ENCODE assay signal across 24 mouse cellular contexts in genomic region chr7:117491495-117491894, GRCm38 (mm10).
"Had no signal": no experiment of that assay in that cellular context is flagged by ENCODE, and none has a peak within 500 bp of the region (broad histone marks: within the 10 kb centered on the region; RNA-seq: fewer than 3 reads in every experiment).

No protein-coding gene starts in this region.

- H3K27me3 ChIP-seq: limb, embryonic 12.5 days; liver, embryonic 12.5 days; liver, embryonic 15.5 days; lung, embryonic 15.5 days; midbrain, embryonic 12.5 days; midbrain, embryonic 15.5 days; neural tube, embryonic 13.5 days had no signal

- H3K27ac ChIP-seq: left cerebral cortex, adult 2 months; limb, embryonic 12.5 days; liver, embryonic 12.5 days; liver, embryonic 15.5 days; lung, embryonic 15.5 days; midbrain, embryonic 12.5 days; midbrain, embryonic 15.5 days; neural tube, embryonic 13.5 days; stomach, postnatal 0 days had no signal

- H3K4me2 ChIP-seq: limb, embryonic 12.5 days; liver, embryonic 12.5 days; liver, embryonic 15.5 days; lung, embryonic 15.5 days; midbrain, embryonic 12.5 days; midbrain, embryonic 15.5 days; neural tube, embryonic 13.5 days had no signal

- DNase-seq: kidney, adult 18-20 months; kidney, adult 9 months; kidney, postnatal 14 days; kidney, postnatal 4 days; layer of hippocampus, adult 9-11 months; layer of hippocampus, postnatal 36 days; liver; lung, adult 18-20 months; lung, postnatal 10 days; lung, postnatal 36 days; retina, postnatal 1 day; thymus, adult 2 months; thymus, postnatal 14 days; thymus, postnatal 4 days had no signal

- H3K9me3 ChIP-seq: limb, embryonic 12.5 days; liver, embryonic 12.5 days; liver, embryonic 15.5 days; lung, embryonic 15.5 days; midbrain, embryonic 12.5 days; midbrain, embryonic 15.5 days; neural tube, embryonic 13.5 days had no signal

- H3K9ac ChIP-seq: limb, embryonic 12.5 days; liver, embryonic 12.5 days; liver, embryonic 15.5 days; lung, embryonic 15.5 days; midbrain, embryonic 12.5 days; midbrain, embryonic 15.5 days; neural tube, embryonic 13.5 days had no signal

- H3K4me1 ChIP-seq: liver, embryonic 12.5 days; liver, embryonic 15.5 days; midbrain, embryonic 15.5 days; neural tube, embryonic 13.5 days had no signal

- H3K4me3 ChIP-seq: left cerebral cortex, adult 2 months; limb, embryonic 12.5 days; liver, embryonic 12.5 days; liver, embryonic 15.5 days; lung, embryonic 15.5 days; midbrain, embryonic 12.5 days; midbrain, embryonic 15.5 days; myocyte; neural tube, embryonic 13.5 days had no signal

- H3K36me3 ChIP-seq: limb, embryonic 12.5 days; liver, embryonic 12.5 days; liver, embryonic 15.5 days; lung, embryonic 15.5 days; midbrain, embryonic 12.5 days; midbrain, embryonic 15.5 days; neural tube, embryonic 13.5 days had no signal

- ATAC-seq: liver, embryonic 12.5 days; midbrain, embryonic 15.5 days had no signal
